Mouse (Mus musculus) testis, adult 2 months (tissue): ENCODE results near the gene Grik3.

Experiments used
- CTCF ChIP-seq: fragments of 200-500 bp; IDR thresholded peaks from 2 replicates; pipeline ENCODE4 v1.5.1; 2012; ENCODE audit warnings: low read depth, mild to moderate bottlenecking, inconsistent platforms, low read length, moderate library complexity; ENCODE audit not compliant: control insufficient read depth, insufficient read depth, insufficient replicate concordance
- POLR2A ChIP-seq: fragments of 200-500 bp; IDR thresholded peaks from 2 replicates; pipeline ENCODE4 v1.6.1; 2012; ENCODE audit warnings: low read depth, mild to moderate bottlenecking, inconsistent platforms, low read length, moderate library complexity; ENCODE audit not compliant: control insufficient read depth

DNA sequence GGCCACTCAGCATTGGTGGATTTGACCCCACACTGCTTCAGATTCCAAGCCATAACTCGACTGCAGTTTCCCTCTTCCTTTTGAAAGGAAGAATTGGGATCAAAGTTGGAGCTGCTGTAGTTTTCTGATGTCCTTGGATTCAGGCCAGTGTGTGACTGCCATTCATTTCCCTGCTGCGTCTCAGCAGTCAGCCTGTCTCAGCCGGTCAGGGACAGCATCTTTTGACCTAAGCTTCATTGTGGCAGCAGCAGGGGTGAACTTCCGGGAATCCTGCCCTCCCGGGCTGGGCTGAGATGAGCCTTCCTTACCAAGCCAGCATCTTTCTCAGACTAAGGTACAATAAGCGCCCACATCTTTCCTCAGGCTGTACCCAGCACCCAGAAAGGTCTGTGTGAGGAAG is 26.1 kb downstream of the Grik3 start:
- TF ChIP-seq CTCF (no peak), POLR2A (no peak)
